ENCODE assay signal across 18 mouse cellular contexts in genomic region chr13:44851426-44851825, GRCm38 (mm10).
"Had no signal": no experiment of that assay in that cellular context is flagged by ENCODE, and none has a peak within 500 bp of the region (broad histone marks: within the 10 kb centered on the region; RNA-seq: fewer than 3 reads in every experiment).

No protein-coding gene starts in this region.

- H3K9ac ChIP-seq: lung, embryonic 14.5 days; midbrain, embryonic 12.5 days; neural tube, embryonic 13.5 days; neural tube, embryonic 15.5 days had no signal

- H3K4me2 ChIP-seq: lung, embryonic 14.5 days; midbrain, embryonic 12.5 days; neural tube, embryonic 13.5 days; neural tube, embryonic 15.5 days had no signal

- H3K27ac ChIP-seq: midbrain, embryonic 10.5 days; midbrain, embryonic 12.5 days; neural tube, embryonic 13.5 days; neural tube, embryonic 15.5 days had no signal

- H3K27me3 ChIP-seq: midbrain, embryonic 12.5 days; neural tube, embryonic 13.5 days; neural tube, embryonic 15.5 days had no signal

- H3K4me1 ChIP-seq: neural tube, embryonic 15.5 days had no signal

- DNase-seq: lung, adult 18-20 months; lung, embryonic 14.5 days; lung, postnatal 10 days; lung, postnatal 4 days; midbrain, embryonic 14.5 days; retina, postnatal 1 day; right cerebral cortex, adult 18-20 months; right cerebral cortex, postnatal 25 days; right cerebral cortex, postnatal 4 days; spleen, adult 18-20 months; thymus, adult 2 months; thymus, postnatal 25 days; thymus, postnatal 4 days had no signal

- H3K4me3 ChIP-seq: midbrain, embryonic 10.5 days; midbrain, embryonic 12.5 days; neural tube, embryonic 13.5 days; neural tube, embryonic 15.5 days had no signal

- H3K9me3 ChIP-seq: midbrain, embryonic 10.5 days; midbrain, embryonic 12.5 days; neural tube, embryonic 13.5 days; neural tube, embryonic 15.5 days had no signal

- ATAC-seq: midbrain, embryonic 16.5 days had no signal
